Mouse (Mus musculus) kidney, postnatal 0 days (tissue): ENCODE data around the gene Sik3. TPM values are rescaled to one million over a fixed set of nuclear protein-coding genes. Genes with fewer than 3 reads are reported as not detected.

ENCODE experiments used
- ATAC-seq: fragments of 200-750 bp; cut with Nextera tagmentation; replicated peaks from 2 replicates; pipeline ENCODE4 v1.8.0; 2017; ENCODE audit warnings: low read depth, moderate number of reproducible peaks, moderate TSS enrichment, moderate library complexity; ENCODE audit not compliant: low FRiP score
- DNase-seq: peaks from one replicate; pipeline ENCODE4 v3.0.0-alpha.2; 2016; ENCODE audit warnings: low spot score
- H3K27ac ChIP-seq: fragments of 300-500 bp; sonication (generic); 2 replicates; pipeline ENCODE4 v1.5.1; 2014; ENCODE audit warnings: mild to moderate bottlenecking
- H3K27me3 ChIP-seq: fragments of 300-500 bp; sonication (generic); 2 replicates; pipeline ENCODE4 v1.6.1; 2014; ENCODE audit warnings: low read length, mixed read lengths; ENCODE audit not compliant: insufficient read depth
- H3K36me3 ChIP-seq: fragments of 300-500 bp; sonication (generic); 2 replicates; pipeline ENCODE4 v1.6.1; 2014; ENCODE audit warnings: low read length, mixed read lengths; ENCODE audit not compliant: insufficient read depth
- H3K4me1 ChIP-seq: fragments of 300-500 bp; sonication (generic); replicated peaks from 2 replicates; pipeline ENCODE4 v1.6.1; 2014; ENCODE audit warnings: antibody characterized with exemption, low read length, mixed read lengths; ENCODE audit not compliant: insufficient read depth
- H3K4me2 ChIP-seq: fragments of 300-500 bp; sonication (generic); 2 replicates; pipeline ENCODE4 v1.6.1; 2014; ENCODE audit warnings: mild to moderate bottlenecking, low read length, moderate library complexity, mixed read lengths
- H3K4me3 ChIP-seq: fragments of 300-500 bp; sonication (generic); replicated peaks from 2 replicates; pipeline ENCODE4 v1.5.1; 2014; ENCODE audit warnings: low read depth, low read length
- H3K9ac ChIP-seq: fragments of 300-500 bp; sonication (generic); 2 replicates; pipeline ENCODE4 v1.6.1; 2014; ENCODE audit warnings: low read depth, low read length
- H3K9me3 ChIP-seq: fragments of 300-500 bp; sonication (generic); replicated peaks from 2 replicates; pipeline ENCODE4 v1.6.1; 2016; ENCODE audit warnings: low read length, inconsistent platforms, mixed read lengths
- CTCF ChIP-seq: IDR thresholded peaks from 2 replicates; pipeline ENCODE4 v1.5.1; 2016; ENCODE audit warnings: antibody characterized with exemption, low read depth, mild to moderate bottlenecking, moderate library complexity
- WGBS: fragments of 180-500 bp; shearing (Covaris S2); extraction: QIAGEN DNeasy Blood & Tissue Kit; methylation state at CpG from one replicate; pipeline ENCODE4 v1.1.7; 2014; 5-methylcytosine and 5-hydroxymethylcytosine counted together
- polyA plus RNA-seq: library from polyadenylated mRNA; unstranded; fragments of >200 nt; fragmentation: Nextera tagmentation; extraction: Ambion mirVana; gene quantifications from 2 replicates; pipeline ENCODE4 v1.2.1, GENCODE M21; 2015

Sik3 gene
- polyA plus RNA-seq, 1 experiment from 2014 or later: 12.5 TPM

- whole genome bisulfite sequencing: 51% methylated on average over 8 of the region's 8 CpGs
- Histone ChIP-seq H3K27ac (peak overlapping the region; percentile 31), H3K4me3 (no peak overlapping the region), H3K27me3 (no peaks in the 10 kb centered on the region), H3K4me2 (no peak overlapping the region), H3K36me3 (peaks cover 7% of the 10 kb centered on the region; the same call in 1 of the 2 replicates), H3K9me3 (no peaks in the 10 kb centered on the region), H3K4me1 (no peaks in the 10 kb centered on the region), H3K9ac (no peak overlapping the region)
- DNase-seq: no peak
- TF ChIP-seq CTCF: no peak
- no peak for ATAC-seq
Observed at GRCm38 (mm10) chr9:46163430-46163829, 150.8 kb downstream of the Sik3 start.

GRCm38 (mm10) chr9:46168802-46169201 lies 156.2 kb downstream of the Sik3 start:
- WGBS: 89% methylated on average over 4 of the region's 4 CpGs
- H3K27me3 ChIP-seq: no peaks in the 10 kb centered on the region

DNA sequence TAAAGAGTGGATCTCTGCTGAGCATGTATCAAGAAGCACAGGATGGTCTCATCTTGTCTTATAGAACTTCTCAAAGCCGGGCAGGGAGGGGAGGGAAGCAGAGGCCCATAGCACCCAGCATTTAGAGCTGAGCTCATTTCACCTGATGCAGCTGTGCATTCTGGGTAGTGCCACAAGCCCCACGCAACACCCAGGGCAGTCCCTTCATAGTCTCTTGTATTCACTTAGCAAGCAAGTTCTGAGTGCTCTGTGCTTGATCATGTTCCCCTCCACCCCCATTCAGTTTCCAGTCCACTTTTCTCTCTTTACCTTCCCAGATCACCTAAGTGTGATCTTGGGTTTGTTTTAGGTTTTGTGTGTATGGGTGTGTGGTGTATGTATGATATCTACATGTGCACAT lies 159.6 kb downstream of the Sik3 start:
- Histone ChIP-seq H3K4me2 (no peak overlapping the region), H3K36me3 (no peaks in the 10 kb centered on the region), H3K4me3 (no peak overlapping the region), H3K9me3 (no peaks in the 10 kb centered on the region), H3K9ac (no peak overlapping the region), H3K4me1 (peaks cover 5% of the 10 kb centered on the region; the same call in 1 of the 2 replicates), H3K27ac (no peak overlapping the region), H3K27me3 (no peaks in the 10 kb centered on the region)
- no peak for DNase-seq
- no peak for TF ChIP-seq CTCF
- 78% methylated on average over 2 of the region's 2 CpGs for WGBS
- ATAC-seq: no peak

More at GRCm38 (mm10) chr9:46168802-46169201, 156.2 kb downstream of the Sik3 start:
- no peak overlapping the region for H3K4me3 ChIP-seq
- no peaks in the 10 kb centered on the region for H3K9me3 ChIP-seq
- DNase-seq (no peak), ATAC-seq (no peak)
- no peak overlapping the region for H3K9ac ChIP-seq
- 0 out of 2 replicates have a peak, but pooled peaks cover 5% of the 10 kb centered on the region for H3K4me1 ChIP-seq
- H3K27ac ChIP-seq: no peak overlapping the region
- H3K36me3 ChIP-seq: no peaks in the 10 kb centered on the region
- no peak for TF ChIP-seq CTCF
- H3K4me2 ChIP-seq: no peak overlapping the region

GRCm38 (mm10) chr9:46172953-46173352 lies 160.3 kb downstream of the Sik3 start:
- WGBS: 37% methylated on average over 2 of the region's 2 CpGs
- no peak overlapping the region for H3K27ac ChIP-seq
- H3K36me3 ChIP-seq: peaks cover 6% of the 10 kb centered on the region; the same call in 1 of the 2 replicates
- no peak for TF ChIP-seq CTCF
- no peak overlapping the region for H3K9ac ChIP-seq
- no peak overlapping the region for H3K4me3 ChIP-seq
- DNase-seq (no peak), ATAC-seq (no peak)
- H3K27me3 ChIP-seq: no peaks in the 10 kb centered on the region
- H3K4me1 ChIP-seq: peaks cover 5% of the 10 kb centered on the region; the same call in 1 of the 2 replicates
- no peak overlapping the region for H3K4me2 ChIP-seq
- H3K9me3 ChIP-seq: no peaks in the 10 kb centered on the region

DNA sequence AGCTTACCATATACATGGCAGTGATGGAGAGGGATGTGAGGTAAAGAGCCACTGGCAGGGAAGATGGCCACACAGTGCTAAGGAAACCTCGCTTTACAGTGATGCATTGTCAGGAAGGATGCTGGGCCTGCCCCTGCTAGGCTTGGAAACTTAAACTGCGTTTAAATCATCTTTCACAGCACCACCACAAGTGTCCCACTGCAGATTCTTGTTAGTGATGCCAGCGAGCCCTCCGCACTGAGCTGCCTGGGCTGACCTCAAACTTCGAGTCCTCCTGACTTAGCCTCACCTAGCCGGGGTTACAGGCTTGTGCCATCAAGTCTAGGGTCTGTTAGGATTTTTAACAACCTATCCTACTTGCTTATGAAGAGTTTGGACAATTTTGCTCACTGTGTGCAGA lies 161.3 kb downstream of the Sik3 start:
- H3K4me2 ChIP-seq: no peak overlapping the region
- H3K9me3 ChIP-seq: no peaks in the 10 kb centered on the region
- H3K36me3 ChIP-seq: peaks cover 13% of the 10 kb centered on the region; the same call in 1 of the 2 replicates
- no peak overlapping the region for H3K27ac ChIP-seq
- no peaks in the 10 kb centered on the region for H3K27me3 ChIP-seq
- H3K4me3 ChIP-seq: no peak overlapping the region
- 78% methylated on average over 6 of the region's 6 CpGs for WGBS
- no peak overlapping the region for H3K9ac ChIP-seq
- DNase-seq: no peak
- no peak for ATAC-seq
- H3K4me1 ChIP-seq: peaks cover 5% of the 10 kb centered on the region; the same call in 1 of the 2 replicates
- no peak for TF ChIP-seq CTCF

DNA sequence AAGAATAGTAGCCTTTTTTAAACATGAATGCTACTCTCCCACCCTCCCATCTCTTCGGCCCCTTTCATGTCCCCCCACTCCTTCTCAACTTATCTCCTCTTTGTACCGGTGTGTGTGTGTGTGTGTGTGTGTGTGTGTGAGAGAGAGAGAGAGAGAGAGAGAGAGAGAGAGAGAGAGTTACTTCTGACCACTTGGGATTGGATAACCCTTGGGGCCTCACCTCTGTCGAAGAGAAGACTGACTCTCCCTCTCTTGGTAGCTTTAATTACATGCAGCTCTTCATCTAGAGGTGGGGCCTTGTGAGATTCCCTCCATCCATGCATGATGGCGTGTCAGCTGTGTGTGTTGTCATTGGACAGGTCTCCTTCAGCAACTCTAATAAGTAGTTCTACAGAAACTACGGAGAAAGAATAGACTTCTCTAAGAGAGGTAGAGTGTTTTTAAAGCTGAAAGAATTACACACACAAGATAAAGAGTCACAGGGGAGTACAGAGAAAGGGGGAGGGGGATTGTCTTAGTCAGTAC lies 162.2 kb downstream of the Sik3 start:
- Histone ChIP-seq H3K27ac (0 out of 2 replicates have a peak overlapping the region, but pooled peaks have one; percentile 73), H3K4me3 (no peak overlapping the region), H3K36me3 (peaks cover 15% of the 10 kb centered on the region; the same call in 1 of the 2 replicates), H3K4me1 (peaks cover 5% of the 10 kb centered on the region; the same call in 1 of the 2 replicates), H3K27me3 (no peaks in the 10 kb centered on the region), H3K4me2 (no peak overlapping the region), H3K9ac (no peak overlapping the region), H3K9me3 (no peaks in the 10 kb centered on the region)
- DNase-seq: no peak
- TF ChIP-seq CTCF: no peak
- ATAC-seq: no peak
- WGBS: 61% methylated on average over 5 of the region's 5 CpGs
